Comparison of ENCODE assay signal across 12 mouse cellular contexts in genomic region chr6:129260034-129260433, GRCm38 (mm10). TPM values are rescaled to one million over a fixed set of nuclear protein-coding genes. Genes with fewer than 3 reads are reported as not detected.
A peak's percentile ranks its signal among the peaks of the same experiment; 100 is the strongest.
DNase-seq lines count a peak whose midpoint lies in the region; ATAC-seq and TF ChIP-seq lines count a peak whose summit lies in the region.
"Had no signal": no experiment of that assay in that cellular context is flagged by ENCODE, and none has a peak within 500 bp of the region (broad histone marks: within the 10 kb centered on the region; RNA-seq: fewer than 3 reads in every experiment).

No protein-coding gene starts in this region.

- H3K4me1 ChIP-seq in heart, postnatal 0 days (ENCODE audit: control insufficient read depth, insufficient read depth) = no peaks in the 10 kb centered on the region
- no peaks in the 10 kb centered on the region for H3K4me1 ChIP-seq in stomach, postnatal 0 days (replicated peaks; ENCODE audit: control insufficient read depth, insufficient read depth)
- H3K4me1 ChIP-seq: intestine, embryonic 15.5 days had no signal

- no peaks in the 10 kb centered on the region for H3K36me3 ChIP-seq in heart, postnatal 0 days (replicated peaks; ENCODE audit: control insufficient read depth, insufficient read depth, low read length)
- H3K36me3 ChIP-seq in stomach, postnatal 0 days (ENCODE audit: control insufficient read depth, insufficient read depth, low read length) = no peaks in the 10 kb centered on the region
- H3K36me3 ChIP-seq: intestine, embryonic 15.5 days had no signal

- no peaks in the 10 kb centered on the region for H3K9me3 ChIP-seq in heart, postnatal 0 days (replicated peaks; ENCODE audit: control insufficient read depth, low read length)
- no peaks in the 10 kb centered on the region for H3K9me3 ChIP-seq in stomach, postnatal 0 days (ENCODE audit: control insufficient read depth, low read length)
- H3K9me3 ChIP-seq: intestine, embryonic 15.5 days had no signal

- no peak overlapping the region for H3K27ac ChIP-seq in heart, postnatal 0 days (ENCODE audit: low read depth)
- H3K27ac ChIP-seq in stomach, postnatal 0 days (replicated peaks) = no peak overlapping the region
- H3K27ac ChIP-seq: intestine, embryonic 15.5 days had no signal

- DNase-seq in heart, postnatal 0 days (ENCODE audit: low spot score) = no peak
- no peak for DNase-seq in heart, postnatal 4 days
- peak; percentile 24 for DNase-seq in lung, postnatal 36 days
- no peak for DNase-seq in lung, postnatal 25 days (ENCODE audit: low spot score)
- no peak for DNase-seq in stomach, postnatal 0 days (ENCODE audit: low spot score)
- DNase-seq in layer of hippocampus, postnatal 36 days = no peak
- DNase-seq in spleen, postnatal 10 days (ENCODE audit: low spot score in 2 of 2) = no peak
- DNase-seq: lung, adult 18-20 months; thymus, adult 2 months had no signal

- H3K4me2 ChIP-seq in heart, postnatal 0 days (ENCODE audit: low read depth, low read length) = no peak overlapping the region
- H3K4me2 ChIP-seq in stomach, postnatal 0 days (replicated peaks; ENCODE audit: low read depth) = no peak overlapping the region
- H3K4me2 ChIP-seq: intestine, embryonic 15.5 days had no signal

- H3K27me3 ChIP-seq in heart, postnatal 0 days (ENCODE audit: control insufficient read depth, insufficient read depth, low read length) = no peaks in the 10 kb centered on the region
- no peaks in the 10 kb centered on the region for H3K27me3 ChIP-seq in stomach, postnatal 0 days (ENCODE audit: control insufficient read depth, insufficient read depth, low read length)
- H3K27me3 ChIP-seq: intestine, embryonic 15.5 days had no signal

- peak; percentile 46 for TF ChIP-seq CTCF in heart, postnatal 0 days (IDR thresholded peaks at IDR 0.05; ENCODE audit: low read depth)
- TF ChIP-seq CTCF in stomach, postnatal 0 days (IDR thresholded peaks at IDR 0.05; ENCODE audit: low read depth) = peak; percentile 76

- H3K4me3 ChIP-seq in heart, postnatal 0 days (ENCODE audit: low read depth, low read length) = no peak overlapping the region
- H3K4me3 ChIP-seq in stomach, postnatal 0 days (ENCODE audit: low read depth, low read length) = no peak overlapping the region
- H3K4me3 ChIP-seq: erythroblast, embryonic 14.5 days; intestine, embryonic 15.5 days had no signal

- no peak overlapping the region for H3K9ac ChIP-seq in heart, postnatal 0 days (replicated peaks; ENCODE audit: low read depth, low read length)
- no peak overlapping the region for H3K9ac ChIP-seq in stomach, postnatal 0 days (ENCODE audit: low read length)
- H3K9ac ChIP-seq: intestine, embryonic 15.5 days had no signal

- TF ChIP-seq EP300 in heart, postnatal 0 days (IDR thresholded peaks at IDR 0.05; ENCODE audit: low read depth) = no peak
- TF ChIP-seq EP300 in stomach, postnatal 0 days (optimal IDR thresholded peaks at IDR 0.05) = no peak

- no peak for ATAC-seq in heart, postnatal 0 days (ENCODE audit: insufficient read depth, low read depth)
- ATAC-seq in granulocyte monocyte progenitor cell, adult 5-6 weeks (replicated peaks; ENCODE audit: poor library complexity, severe bottlenecking) = peak; percentile 64
- ATAC-seq in stomach, postnatal 0 days (ENCODE audit: low FRiP score, low TSS enrichment) = no peak
- ATAC-seq: intestine, embryonic 15.5 days had no signal

RNA-seq across cellular contexts. Expression of gene Cd69, which starts 15.2 kb away (rescaled TPM):
- total RNA-seq in heart, postnatal 0 days (2014; rRNA removed; ENCODE audit: low replicate concordance) = not detected in 2 replicates
- polyA plus RNA-seq in heart, postnatal 0 days (2015; fragmentation: Nextera tagmentation; extraction: Ambion mirVana) = not detected in 2 replicates
- not detected for total RNA-seq in heart, postnatal 4 days (2021)
- 60.9 and 69.3 TPM in 2 replicates for total RNA-seq in granulocyte monocyte progenitor cell, adult 5-6 weeks (2014; fragmentation: Nextera tagmentation)
- total RNA-seq in granulocyte monocyte progenitor cell, adult 5-6 weeks (2017) = 163 and 224 TPM in 2 replicates
- polyA plus RNA-seq in stomach, postnatal 0 days (2015; fragmentation: Nextera tagmentation; extraction: Ambion mirVana) = 0.15 and 0.18 TPM in 2 replicates
- not detected for total RNA-seq in layer of hippocampus, postnatal 36 days (2021)

Comparison
In these comparisons a context has a peak if more than half of its experiments do, and no peak if none do; other contexts are left out.
1. RNA of gene Cd69, which starts 15.2 kb away (total RNA-seq): 60.9 to 224 TPM in granulocyte monocyte progenitor cell, adult 5-6 weeks; not detected in heart, postnatal 4 days, not detected in heart, postnatal 0 days and not detected in layer of hippocampus, postnatal 36 days; every median in the first group is over 10 times any median in the second.